Mouse (Mus musculus): ENCODE data around the gene Ankrd66.
"Not testable (repeated sequence)": the region's sequence is repeated elsewhere in the genome, so short reads cannot be mapped to it uniquely, and the experiment has no call there.

The Ankrd66 gene

GRCm38 (mm10) chr17:43538767-43539166, 4.7 kb downstream of the Ankrd66 start:
- ATAC-seq (ENCODE audit: low TSS enrichment): no peak

DNA sequence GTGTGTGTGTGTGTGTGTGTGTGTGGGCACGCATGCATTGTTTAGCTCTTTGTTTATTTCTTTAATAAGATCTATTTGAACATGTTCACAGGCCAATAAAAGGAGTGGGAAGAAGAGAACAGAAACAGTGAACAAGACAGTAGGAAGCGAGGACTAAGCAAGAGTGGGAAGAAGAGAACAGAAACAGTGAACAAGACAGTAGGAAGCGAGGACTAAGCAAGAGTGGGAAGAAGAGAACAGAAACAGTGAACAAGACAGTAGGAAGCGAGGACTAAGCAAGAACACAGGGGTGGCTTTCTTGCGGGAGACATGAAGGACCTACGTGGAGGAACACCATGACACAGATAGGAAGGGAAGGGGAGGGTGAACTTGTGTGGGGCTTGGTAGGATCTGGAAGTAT, 6.6 kb downstream of the Ankrd66 start:
- ATAC-seq (ENCODE audit: low TSS enrichment): peak; percentile 73

- ATAC-seq (ENCODE audit: low TSS enrichment): peak; percentile 73
Observed at GRCm38 (mm10) chr17:43534362-43535222, 8.8 kb downstream of the Ankrd66 start.

DNA sequence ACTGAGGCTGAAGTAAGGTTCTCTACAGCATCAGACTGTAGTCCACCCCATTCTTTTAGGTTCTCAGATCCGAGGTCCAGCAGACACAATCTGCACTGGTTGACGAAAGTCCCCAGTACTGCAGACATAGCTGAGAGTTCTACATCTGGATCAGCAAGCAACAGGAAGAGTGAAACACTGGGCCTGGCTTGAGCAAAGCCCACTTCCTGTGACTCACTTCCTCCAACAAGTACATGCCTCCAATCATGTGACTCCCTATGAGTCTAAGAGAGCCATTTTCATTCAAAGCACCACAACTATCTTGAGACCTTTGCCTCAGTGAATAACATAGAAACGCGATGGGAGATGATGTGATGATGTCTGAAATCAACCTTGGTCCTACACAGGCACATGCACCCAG, 12.2 kb downstream of the Ankrd66 start:
- ATAC-seq (ENCODE audit: low TSS enrichment): no peak

DNA sequence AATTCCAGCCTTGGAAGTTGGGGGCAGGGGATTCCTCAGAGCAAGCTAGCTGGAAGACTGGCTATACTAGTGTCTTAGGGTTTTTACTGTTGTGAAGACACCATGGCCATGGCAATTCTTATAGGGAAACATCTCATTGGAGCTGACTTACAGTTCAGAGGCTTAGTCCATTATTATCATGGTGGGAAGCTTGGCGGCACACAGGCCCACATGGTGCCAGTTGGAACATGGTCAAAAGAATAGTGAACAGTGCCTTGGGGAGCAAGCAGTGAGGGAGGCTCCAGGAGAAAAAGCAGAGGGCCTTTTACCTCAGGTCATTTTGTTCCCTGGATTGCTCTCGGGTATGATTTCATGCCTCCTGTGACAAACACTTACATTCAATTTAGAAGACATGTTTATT, 12.9 kb downstream of the Ankrd66 start:
- no peak for ATAC-seq (ENCODE audit: low TSS enrichment)

- no peak for ATAC-seq (ENCODE audit: low TSS enrichment)
Observed at GRCm38 (mm10) chr17:43520166-43520565, 23.3 kb downstream of the Ankrd66 start.

DNA sequence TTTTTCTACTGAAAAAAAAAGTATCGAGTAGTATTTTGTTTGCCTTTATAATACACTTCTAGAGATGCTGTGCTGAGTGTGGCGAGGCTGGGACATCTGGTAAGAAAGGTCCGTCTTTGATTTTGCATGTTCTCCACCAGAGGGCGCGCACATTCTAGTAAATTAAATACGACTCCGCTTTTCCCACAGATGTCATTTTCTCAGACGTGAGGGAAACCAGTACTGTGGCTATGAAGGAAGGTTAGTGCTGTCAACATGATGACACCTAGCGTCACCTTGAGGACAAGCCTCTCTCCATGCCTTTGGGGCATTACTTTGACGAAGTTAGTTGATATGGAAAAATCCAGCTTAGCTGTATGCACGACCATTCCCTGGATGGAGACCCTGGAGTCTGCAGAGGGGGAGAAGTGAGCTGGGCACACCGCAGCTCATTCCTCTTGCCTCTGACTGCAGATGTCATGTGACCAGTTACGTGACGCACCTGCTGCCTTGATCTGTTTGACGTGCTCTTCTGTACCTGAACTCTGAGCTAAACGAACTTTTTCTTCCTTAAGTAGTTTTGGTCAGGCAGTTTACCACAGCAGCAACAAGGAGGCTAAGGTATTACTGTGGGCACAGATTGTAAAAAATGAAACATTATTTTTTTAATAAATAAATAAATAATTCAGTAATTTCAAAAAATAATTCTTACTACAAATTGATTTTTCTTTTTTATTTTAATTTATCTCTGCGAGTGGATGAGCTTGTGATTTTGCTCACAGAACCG, 24.6 kb downstream of the Ankrd66 start:
- peak; percentile 89 for ATAC-seq (ENCODE audit: low TSS enrichment)

- no peak for ATAC-seq (ENCODE audit: low TSS enrichment)
Observed at GRCm38 (mm10) chr17:43510782-43511181, 32.7 kb downstream of the Ankrd66 start.

GRCm38 (mm10) chr17:43504594-43504934, 38.9 kb downstream of the Ankrd66 start:
- no peak for ATAC-seq (ENCODE audit: low TSS enrichment)

GRCm38 (mm10) chr17:43503861-43504593, 39.4 kb downstream of the Ankrd66 start:
- no peak for ATAC-seq (ENCODE audit: low TSS enrichment)

DNA sequence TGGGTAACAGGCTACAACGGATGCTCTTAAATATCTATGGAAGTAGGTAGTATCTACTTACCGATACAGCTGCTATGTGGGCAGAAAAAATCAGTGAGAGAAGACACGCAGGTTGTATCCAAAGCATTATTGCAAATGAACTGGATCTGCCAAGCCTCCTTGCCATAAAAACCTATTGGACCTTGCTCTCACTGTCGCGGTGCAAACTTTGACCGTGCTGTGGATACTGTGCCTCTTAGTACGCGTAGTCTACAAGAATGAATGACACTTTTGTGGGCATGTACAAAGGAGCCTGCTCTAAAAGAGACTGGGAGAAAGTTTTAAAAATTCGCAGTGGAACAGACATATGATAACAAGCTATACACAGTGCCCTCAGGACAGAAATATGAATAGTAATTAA, 40.8 kb downstream of the Ankrd66 start, which contains the start of gene Mep1a:
Mep1a (minus strand) TSS at position 221 of the 400 bp plus-strand sequence.
- ATAC-seq (ENCODE audit: low TSS enrichment): no peak

GRCm38 (mm10) chr17:43501631-43502030, 41.8 kb downstream of the Ankrd66 start:
- no peak for ATAC-seq (ENCODE audit: low TSS enrichment)

- no peak for ATAC-seq (ENCODE audit: low TSS enrichment)
Observed at GRCm38 (mm10) chr17:43501223-43501622, 42.2 kb downstream of the Ankrd66 start.

DNA sequence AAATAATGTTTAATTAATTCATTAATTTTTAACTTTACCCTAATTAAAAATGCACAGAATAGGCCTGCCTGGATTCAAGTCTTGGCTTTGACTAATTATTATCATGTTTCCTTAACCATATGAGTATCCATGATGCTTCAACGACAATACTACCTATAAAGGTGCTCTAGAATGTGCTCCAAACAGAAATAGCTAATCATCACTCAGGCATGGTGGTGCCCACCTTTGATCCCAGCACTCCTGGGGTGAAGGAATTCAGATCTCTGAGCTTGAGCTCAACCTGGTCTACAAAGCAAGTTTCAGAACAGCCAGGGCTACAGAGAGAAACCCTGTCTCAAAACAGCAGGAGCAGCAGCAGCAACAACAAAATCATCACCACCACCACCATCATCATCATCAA, 42.9 kb downstream of the Ankrd66 start:
- no peak for ATAC-seq (ENCODE audit: low TSS enrichment)

- ATAC-seq (ENCODE audit: low TSS enrichment): no peak
Observed at GRCm38 (mm10) chr17:43497521-43497920, 45.9 kb downstream of the Ankrd66 start.

- no peak for ATAC-seq (ENCODE audit: low TSS enrichment)
Observed at GRCm38 (mm10) chr17:43495502-43495901, 47.9 kb downstream of the Ankrd66 start.

DNA sequence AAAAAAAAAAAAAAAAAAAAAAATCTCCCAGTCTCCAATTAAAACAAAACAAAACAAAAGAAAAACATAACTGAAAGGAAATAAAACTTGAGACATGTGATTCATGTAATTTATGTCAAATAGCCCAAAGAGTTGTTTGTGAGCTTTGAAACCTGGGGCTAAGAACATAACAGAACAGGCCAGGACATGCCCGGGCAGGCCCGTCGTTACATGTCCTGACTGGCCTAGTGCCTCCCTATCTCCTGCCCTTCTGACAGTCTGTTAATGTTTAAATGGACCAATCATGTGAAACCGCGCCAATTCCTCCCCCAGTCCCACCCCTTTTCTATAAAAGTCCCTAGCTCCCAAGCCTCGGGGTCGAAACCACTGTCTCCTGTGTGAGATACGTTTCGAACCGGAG, 53.1 kb downstream of the Ankrd66 start:
- ATAC-seq (ENCODE audit: low TSS enrichment): not testable (repeated sequence)

DNA sequence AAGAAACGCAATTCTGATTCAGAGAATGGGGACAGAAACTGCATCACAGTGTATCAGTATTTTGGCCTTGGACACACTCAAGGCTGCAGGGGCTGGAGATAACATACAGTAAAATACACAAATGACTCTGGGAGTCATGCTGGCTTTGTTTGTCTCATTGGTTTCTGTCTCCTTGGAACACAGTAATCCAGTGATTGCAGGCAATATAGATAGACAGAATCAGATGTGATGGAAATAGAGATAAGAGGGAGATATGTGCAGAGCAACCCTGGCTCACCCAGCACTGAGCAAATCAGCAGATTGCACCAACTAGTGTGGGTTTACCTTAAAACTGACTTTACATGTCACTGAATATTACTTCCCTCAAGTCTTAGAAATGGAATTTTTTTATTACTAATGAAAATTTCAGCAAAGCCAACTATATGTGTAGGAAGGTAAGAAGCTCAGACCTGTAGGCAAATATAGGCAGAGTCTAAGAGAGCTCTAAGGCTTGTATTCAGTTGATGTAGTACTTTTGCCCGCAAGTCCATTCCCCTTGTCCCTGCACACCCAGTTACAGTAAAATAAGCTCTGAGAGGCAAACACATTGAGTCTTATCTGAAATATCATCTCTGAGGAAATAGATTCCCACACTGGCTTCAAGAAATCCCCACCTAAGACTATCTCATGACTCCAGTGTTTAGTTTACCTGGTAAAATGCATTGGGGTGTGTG, 54.8 kb downstream of the Ankrd66 start:
- no peak for ATAC-seq (ENCODE audit: low TSS enrichment)

DNA sequence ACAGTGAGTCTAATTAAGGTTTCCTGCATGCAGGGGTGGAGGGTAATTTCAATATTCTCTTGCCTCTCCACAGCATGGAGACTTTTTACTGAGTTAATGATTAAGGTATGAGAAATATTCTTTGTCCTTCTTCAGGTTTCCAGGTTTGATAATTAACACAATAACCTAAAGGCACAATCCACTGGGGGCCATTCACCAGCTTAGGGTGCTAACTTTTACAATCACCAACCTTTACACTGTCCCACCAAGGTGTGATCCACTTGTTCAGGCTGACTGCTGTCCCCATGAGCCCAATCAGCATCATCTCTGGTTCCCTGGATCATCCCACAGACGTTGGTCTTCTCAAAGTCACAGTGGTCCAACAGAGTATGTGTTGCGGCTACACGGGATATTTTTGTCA, 57.5 kb downstream of the Ankrd66 start:
- ATAC-seq (ENCODE audit: low TSS enrichment): no peak

Data from frontal cortex, adult (tissue).